Mouse (Mus musculus): Measurements from ENCODE around the gene Mecom.

DNA sequence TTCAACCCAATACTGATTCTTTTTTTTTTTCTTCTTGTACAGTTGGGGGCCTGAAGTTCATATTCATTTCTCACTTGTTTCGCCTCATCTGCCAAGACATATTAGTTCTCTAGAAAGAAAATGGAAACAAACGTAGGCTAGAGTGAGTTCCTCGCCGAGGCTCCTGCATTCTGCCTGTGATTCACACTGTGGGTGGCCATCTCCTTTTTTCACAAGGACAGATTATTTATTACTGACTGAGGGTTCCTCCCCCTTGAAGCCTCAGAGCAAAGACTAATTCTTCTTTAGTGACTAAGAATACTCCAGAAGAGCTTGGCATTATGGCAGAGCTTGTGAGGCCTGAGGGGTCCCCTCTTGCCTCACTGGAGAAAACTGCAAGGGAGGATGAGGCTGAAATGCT is 167.5 kb downstream of the Mecom start:
- TF ChIP-seq CTCF (conservative IDR thresholded peaks at IDR 0.05; ENCODE audit: low read length) (no peak), POU5F1 (IDR thresholded peaks at IDR 0.05; ENCODE audit: borderline replicate concordance, low read length) (no peak)

All from E14TG2a.4 (cell line).